Mouse (Mus musculus): Measurements from ENCODE around the gene A730061H03Rik.
A peak's percentile ranks its signal among the peaks of the same experiment; 100 is the strongest.

A730061H03Rik gene

DNA sequence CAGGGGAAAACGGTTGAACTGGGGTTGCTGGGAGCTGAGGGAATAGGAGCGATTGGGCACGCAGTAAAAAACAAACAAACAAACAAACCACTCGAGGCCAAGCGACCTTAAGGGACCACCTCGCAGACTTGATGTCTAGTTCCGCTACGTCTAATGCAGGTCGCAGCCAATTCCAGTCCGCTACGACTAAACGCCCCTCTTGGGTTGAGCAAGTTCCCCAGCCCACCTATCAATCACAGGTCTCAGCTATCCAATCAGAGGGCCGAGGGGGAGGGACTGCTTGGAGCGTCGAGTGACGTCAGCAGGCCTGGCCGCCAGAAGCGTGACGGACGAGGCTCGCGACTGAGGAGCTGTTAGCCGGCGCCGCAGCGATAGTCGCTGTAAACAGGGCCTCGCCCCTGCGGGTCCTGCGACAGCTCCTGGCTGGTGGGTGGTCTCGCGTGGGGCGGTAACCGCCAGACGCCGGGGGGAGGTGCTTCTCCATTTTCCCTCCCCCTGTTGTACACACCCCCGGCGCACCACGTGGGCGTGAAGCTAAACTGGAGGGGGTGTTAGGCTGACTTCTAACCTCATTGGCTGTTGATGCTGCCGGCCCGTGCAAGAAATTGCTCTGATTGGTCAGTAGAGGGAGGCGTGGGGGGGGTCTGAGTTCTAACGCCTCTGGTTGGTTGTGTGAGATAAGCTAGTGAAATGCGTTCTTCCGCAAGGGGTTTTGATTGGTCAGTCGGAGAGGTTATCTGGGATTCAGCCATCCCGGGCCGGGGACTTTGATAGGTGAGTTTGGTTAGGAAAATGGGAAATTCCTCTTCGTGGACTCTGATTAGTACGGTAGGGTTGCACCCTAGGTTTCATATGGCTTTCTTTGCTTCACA, at the start of gene A730061H03Rik:
Gene A730061H03Rik, minus strand, starts transcription at position 205 of the 872 bp plus-strand sequence.
- peak; percentile 98 for DNase-seq (ENCODE audit: low read depth)

GRCm38 (mm10) chr14:55608339-55608738, 48.1 kb upstream of the A730061H03Rik start:
- DNase-seq (ENCODE audit: low read depth) = no peak

- no peak for DNase-seq (ENCODE audit: low read depth)
Measured at GRCm38 (mm10) chr14:55605743-55606459, 45.7 kb upstream of the A730061H03Rik start.

DNA sequence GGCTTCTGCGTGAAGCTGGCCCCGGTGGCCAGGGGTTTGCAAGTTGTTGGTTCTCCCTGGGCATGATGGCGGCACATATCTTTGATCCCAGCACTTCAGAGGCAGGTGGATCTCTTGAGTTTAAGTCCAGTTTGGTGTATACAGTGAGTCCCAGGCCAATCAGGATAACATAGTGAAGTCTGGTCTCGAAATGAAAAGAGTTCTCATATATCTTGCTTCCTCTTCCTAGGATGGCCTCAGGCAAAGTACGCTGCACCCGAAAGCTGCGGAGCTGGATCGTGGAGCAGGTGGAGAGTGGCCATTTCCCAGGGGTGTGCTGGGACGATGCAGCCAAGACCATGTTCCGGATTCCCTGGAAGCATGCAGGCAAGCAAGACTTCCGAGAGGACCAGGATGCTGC, 44.6 kb upstream of the A730061H03Rik start:
- no peak for DNase-seq (ENCODE audit: low read depth)

DNA sequence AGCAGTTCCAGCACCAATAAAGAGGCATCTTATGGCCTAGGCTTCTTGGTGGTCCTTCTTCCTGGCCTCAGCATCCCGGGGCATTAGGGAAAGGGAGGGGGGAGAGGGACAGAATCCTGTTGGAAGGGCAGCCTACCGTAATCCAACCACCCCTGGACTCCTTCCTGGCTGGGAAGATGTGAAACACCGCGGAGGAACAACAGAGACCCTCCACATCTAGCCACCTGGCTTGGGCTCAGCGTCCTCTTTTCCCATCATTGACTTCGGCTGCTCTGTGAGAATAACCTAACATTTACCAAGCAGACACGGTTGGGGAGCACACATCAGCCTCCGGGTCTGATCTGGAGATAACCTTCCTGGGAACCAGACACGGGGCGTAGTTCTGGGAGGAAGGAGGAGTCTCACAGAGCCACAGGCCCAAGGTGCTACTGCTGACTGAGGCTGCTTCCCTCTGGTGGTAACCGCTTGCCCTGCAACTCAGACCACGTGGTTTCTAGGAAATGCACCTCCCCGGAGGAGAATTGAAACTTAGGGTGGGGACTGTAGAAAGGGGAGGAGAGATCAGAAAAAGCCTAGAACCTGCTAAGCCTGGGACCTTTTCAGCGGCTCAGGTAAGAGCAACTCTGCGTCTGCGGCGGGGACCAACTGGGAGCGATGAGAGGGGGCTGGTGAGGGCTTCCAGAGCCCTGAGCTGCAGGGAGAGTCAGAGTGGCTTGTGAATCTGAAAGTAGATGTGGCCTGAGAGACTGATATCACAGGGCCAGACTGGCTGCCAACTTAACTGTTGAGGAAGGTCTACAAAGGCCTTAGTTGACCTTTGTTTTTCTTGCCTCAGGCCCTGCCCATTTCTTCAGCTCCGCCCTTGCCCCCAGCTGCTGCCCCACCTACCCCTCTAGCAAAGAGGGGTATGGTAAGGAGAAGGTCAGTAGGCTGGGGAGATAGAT, 43.7 kb upstream of the A730061H03Rik start:
- peak; percentile 98 for DNase-seq (ENCODE audit: low read depth)

DNA sequence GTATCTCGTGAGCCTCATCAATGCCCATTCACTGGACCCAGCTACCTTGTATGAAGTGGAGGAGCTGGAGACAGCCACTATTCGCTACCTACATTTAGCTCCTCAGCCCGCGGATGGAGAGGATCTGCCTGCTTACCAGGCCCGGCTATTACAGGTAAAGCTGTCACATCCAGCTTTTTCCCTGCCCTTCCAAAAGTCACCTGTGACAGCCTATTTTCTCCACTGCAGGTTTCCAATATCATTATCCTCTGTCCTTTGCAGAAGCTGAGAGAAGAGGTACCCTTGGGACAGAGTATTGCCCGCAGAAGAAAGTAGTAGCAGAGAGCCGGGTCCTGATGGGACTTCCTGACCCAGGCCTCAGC, 43.0 kb upstream of the A730061H03Rik start, which contains the start of gene Irf9:
Gene Irf9, plus strand, starts transcription at position 301 of the 362 bp plus-strand sequence.
- DNase-seq (ENCODE audit: low read depth) = no peak

- no peak for DNase-seq (ENCODE audit: low read depth)
Measured at GRCm38 (mm10) chr14:55598521-55599390, 38.5 kb upstream of the A730061H03Rik start.

DNA sequence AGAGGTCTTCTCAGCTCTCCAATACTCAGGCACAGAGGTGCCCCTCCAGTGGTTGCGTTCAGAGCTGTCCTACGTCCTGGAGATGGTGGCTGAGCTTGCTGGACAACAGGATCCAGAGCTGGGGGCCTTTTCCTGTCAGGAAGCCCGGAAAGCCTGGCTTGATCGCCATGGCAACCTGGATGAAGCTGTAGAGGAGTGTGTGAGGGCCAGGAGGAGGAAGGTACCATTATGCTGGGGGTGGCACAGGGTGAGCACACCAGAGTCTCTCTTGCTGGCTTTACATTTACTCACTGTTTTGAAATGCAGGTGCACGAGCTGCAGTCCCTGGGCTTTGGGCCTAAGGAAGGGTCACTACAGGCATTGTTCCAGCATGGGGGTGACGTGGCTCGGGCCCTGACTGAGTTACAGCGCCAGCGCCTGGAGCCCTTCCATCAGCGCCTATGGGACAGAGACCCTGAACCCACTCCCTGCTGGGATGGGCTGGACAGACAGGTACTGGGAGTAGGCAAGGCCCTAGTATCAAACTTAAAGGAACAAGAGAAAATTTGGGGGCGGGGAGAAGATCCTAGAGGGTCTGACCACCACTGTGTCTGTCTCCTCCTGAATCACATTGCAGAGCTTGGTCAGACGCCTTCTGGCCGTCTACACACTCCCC, 36.0 kb upstream of the A730061H03Rik start:
- DNase-seq (ENCODE audit: low read depth) = no peak

GRCm38 (mm10) chr14:55592226-55592625, 32.0 kb upstream of the A730061H03Rik start:
- DNase-seq (ENCODE audit: low read depth) = no peak

DNA sequence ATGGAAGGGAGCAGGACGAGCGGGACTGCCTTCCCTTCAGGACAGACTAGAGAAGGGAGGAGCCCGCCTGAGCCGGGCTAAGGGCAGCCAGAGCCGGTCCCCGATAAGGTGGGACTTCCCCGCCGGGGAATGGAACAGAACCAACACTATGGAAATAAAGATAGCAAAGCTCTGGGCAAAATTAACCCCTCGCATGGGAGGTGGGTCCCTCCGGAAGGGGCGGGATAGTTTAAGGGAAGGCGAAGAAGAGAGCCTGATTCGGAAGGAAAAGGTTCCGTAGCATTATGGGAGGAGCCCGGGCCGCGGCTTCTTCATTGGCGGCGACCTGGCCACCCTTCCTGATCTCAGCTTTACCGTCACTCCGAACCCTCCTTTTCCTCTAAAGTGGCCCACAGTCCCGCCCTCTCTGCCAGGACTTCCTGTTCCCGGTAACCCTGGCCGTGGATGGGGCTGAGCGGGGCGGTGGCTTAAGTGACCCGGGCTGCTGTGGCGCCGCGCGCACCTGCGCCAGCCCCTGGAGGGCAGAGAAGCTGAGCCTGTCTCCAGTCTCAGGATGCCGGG, 31.2 kb upstream of the A730061H03Rik start, which contains the start of gene Rnf31:
Gene Rnf31, plus strand, starts transcription at position 378 of the 561 bp plus-strand sequence.
- peak; percentile 86 for DNase-seq (ENCODE audit: low read depth)

DNA sequence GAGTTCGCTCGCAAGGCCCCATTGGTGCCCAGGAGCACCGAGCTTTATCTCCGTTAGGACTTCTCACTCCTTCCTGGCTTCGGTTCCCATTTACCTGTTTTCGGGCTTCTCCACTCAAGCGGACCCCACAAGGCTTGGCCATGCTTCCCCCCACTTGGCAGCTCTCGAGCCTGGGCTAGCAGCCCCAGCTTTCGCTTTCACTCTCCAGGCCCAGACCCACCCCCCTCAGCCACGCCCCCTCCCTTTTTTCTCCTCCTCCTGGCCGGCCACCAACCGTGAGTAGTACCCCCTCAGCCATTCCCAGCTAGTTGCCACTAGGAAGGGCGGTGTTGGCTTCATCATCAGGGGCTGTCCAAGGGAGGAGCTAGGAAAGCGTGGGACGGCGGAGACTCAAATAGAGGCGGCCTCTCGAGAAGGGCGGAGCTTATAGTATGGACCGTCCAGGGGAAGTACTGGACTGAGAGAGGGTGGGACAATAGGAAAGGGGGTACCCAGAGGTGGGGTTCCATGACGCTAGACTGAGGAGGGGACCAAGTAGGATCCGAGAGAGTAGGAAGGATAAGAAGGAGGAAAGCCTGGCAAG, 30.6 kb upstream of the A730061H03Rik start, which contains the start of gene Psme2:
Gene Psme2, minus strand, starts transcription at position 366 of the 583 bp plus-strand sequence.
- peak; percentile 97 for DNase-seq (ENCODE audit: low read depth)

DNA sequence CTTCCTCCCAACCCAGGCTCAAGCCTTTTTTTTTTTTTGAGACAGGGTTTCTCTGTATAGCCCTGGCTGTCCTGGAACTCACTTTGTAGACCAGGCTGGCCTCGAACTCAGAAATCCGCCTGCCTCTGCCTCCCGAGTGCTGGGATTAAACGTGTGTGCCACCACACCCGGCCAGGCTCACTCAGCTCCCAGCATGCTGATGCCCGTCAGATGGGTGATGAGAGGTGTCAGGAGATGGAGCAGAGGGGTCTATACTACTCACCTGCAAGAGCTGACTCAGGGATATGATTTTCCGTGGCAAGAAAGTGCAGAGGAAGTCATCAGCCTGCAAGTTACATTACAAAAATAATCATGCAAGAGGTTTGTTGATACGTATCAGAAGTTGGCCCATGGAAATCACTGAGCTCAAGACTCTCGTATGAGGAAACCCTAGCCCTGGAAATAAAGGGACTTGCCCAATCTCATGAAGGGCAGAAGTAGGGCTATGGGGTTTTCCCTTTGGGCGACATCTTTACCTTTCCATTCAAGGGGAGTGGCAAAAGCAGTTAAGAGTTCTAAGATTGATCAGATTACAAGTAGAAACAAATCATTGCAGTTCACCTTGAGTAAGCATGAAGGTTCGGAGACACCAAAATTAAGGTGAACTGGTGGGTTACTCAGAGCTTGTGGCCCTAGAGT, 29.7 kb upstream of the A730061H03Rik start:
- no peak for DNase-seq (ENCODE audit: low read depth)

GRCm38 (mm10) chr14:55589271-55589670, 29.1 kb upstream of the A730061H03Rik start:
- DNase-seq (ENCODE audit: low read depth) = no peak

DNA sequence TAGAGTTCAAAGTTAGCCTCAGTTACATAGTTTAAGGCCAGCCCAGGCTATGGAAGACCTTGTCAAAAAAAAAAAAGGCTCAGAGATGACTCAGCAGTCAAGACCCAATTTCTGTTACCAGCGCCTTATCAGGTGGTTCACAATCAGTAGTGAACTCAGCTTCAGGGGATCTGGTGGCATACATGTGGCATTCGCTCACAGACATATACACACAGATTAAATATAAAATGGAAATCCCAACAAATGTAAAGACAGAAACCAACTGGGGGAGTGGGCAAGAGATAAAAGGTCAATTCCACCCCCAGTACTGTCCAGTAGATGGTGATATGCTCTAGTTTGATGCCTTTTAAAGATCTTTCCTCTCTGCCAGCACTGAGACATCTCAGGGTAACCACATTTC, 25.9 kb upstream of the A730061H03Rik start:
- no peak for DNase-seq (ENCODE audit: low read depth)

- DNase-seq (ENCODE audit: low read depth) = no peak
Measured at GRCm38 (mm10) chr14:55585566-55585960, 25.4 kb upstream of the A730061H03Rik start.

DNA sequence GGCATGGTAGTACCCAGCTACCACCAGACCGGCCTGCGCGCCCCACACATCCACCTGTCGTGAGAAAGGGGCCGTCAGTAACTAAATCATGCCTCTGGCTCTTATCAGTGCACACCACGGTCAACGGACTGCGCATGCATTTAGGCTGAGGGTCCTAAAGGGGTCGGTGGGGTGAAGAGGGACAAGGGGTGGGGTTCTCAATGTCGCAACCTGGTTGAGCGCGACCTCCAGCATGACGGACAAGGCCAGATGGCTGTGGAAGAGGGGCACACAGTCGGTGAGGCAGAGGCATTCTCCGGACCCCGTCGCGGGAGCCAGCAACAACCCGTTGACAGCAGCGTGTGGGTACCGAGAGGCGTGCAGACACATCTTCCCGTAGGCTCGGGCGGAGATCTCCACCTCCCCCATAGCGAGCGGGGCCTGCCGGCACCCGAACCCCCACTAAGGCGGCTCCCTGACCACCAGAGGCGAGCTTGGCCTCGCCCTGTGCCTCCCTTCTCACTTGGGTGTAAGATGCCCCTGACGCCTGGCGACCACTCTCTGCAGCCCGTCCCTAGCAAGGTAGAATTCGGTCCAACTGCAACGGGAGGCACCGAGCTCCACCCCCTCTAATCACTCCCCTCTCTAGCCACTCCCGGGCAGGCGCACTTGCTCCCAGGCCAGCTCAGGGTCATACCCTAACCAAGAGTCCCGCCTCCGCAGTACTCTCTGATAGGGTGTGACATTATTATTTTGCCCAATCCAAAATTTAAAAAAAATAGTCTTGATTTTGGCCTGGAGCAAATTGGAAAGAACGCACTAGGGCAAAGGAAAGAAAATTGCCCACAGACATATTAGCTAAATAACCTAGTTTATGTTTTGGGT, 24.7 kb upstream of the A730061H03Rik start, which contains the start of gene Emc9:
Gene Emc9, minus strand, starts transcription at position 601 of the 864 bp plus-strand sequence.
- peak; percentile 58 for DNase-seq (ENCODE audit: low read depth)

GRCm38 (mm10) chr14:55584303-55584701, 24.1 kb upstream of the A730061H03Rik start:
- no peak for DNase-seq (ENCODE audit: low read depth)

All from fibroblast of lung, adult 2 months (primary cell).